Mouse (Mus musculus) forebrain, embryonic 15.5 days (tissue): ENCODE measurements at regions not wholly inside any gene's neighbourhood (a gene's known extent, or its start where the extent isn't known, plus 50 kb on each side); places are given as distances from the start of the nearest gene placed in this dataset.

Source experiments
- ATAC-seq: fragments of 200-750 bp; cut with Nextera tagmentation; replicated peaks from 2 replicates; pipeline ENCODE4 v1.8.0; 2017; ENCODE audit warnings: mild to moderate bottlenecking, moderate TSS enrichment, moderate library complexity
- H3K27ac ChIP-seq: fragments of 300-500 bp; sonication (generic); replicated peaks from 2 replicates; pipeline ENCODE4 v1.5.1; 2015; ENCODE audit warnings: mild to moderate bottlenecking, inconsistent platforms
- H3K27me3 ChIP-seq: fragments of 300-500 bp; sonication (generic); 2 replicates; pipeline ENCODE4 v1.6.1; 2015; ENCODE audit warnings: inconsistent platforms
- H3K36me3 ChIP-seq: fragments of 300-500 bp; sonication (generic); 2 replicates; pipeline ENCODE4 v1.6.1; 2015; ENCODE audit warnings: mild to moderate bottlenecking, inconsistent platforms
- H3K4me1 ChIP-seq: fragments of 300-500 bp; sonication (generic); 2 replicates; pipeline ENCODE4 v1.6.1; 2015; ENCODE audit warnings: inconsistent platforms
- H3K4me2 ChIP-seq: fragments of 300-500 bp; sonication (generic); replicated peaks from 2 replicates; pipeline ENCODE4 v1.6.1; 2015; ENCODE audit warnings: mild to moderate bottlenecking, inconsistent platforms
- H3K4me3 ChIP-seq: fragments of 300-500 bp; sonication (generic); 2 replicates; pipeline ENCODE4 v1.5.1; 2015; ENCODE audit warnings: mild to moderate bottlenecking, inconsistent platforms
- H3K9ac ChIP-seq: fragments of 300-500 bp; sonication (generic); replicated peaks from 2 replicates; pipeline ENCODE4 v1.6.1; 2015; ENCODE audit warnings: mild to moderate bottlenecking, inconsistent platforms
- H3K9me3 ChIP-seq: fragments of 300-500 bp; sonication (generic); 2 replicates; pipeline ENCODE4 v1.6.1; 2016; ENCODE audit warnings: inconsistent platforms
- whole genome bisulfite sequencing: fragments of 180-500 bp; shearing (Covaris S2); methylation state at CpG from one replicate; pipeline ENCODE4 v1.1.7; 2015; ENCODE audit warnings: mixed read lengths; 5-methylcytosine and 5-hydroxymethylcytosine counted together

GRCm38 (mm10) chr10:6053207-6053606, 131.0 kb upstream of the Rgs17 start:
- ATAC-seq: no peak
- 65% methylated on average over 2 of the region's 2 CpGs for WGBS
- no peak overlapping the region for H3K9ac ChIP-seq
- H3K9me3 ChIP-seq: no peaks in the 10 kb centered on the region
- H3K27ac ChIP-seq: no peak overlapping the region
- no peak overlapping the region for H3K4me3 ChIP-seq
- no peaks in the 10 kb centered on the region for H3K27me3 ChIP-seq
- no peaks in the 10 kb centered on the region for H3K36me3 ChIP-seq
- no peak overlapping the region for H3K4me2 ChIP-seq
- H3K4me1 ChIP-seq: no peaks in the 10 kb centered on the region

GRCm38 (mm10) chr10:6043358-6043757, 121.2 kb upstream of the Rgs17 start:
- Histone ChIP-seq H3K4me3 (no peak overlapping the region), H3K27me3 (no peaks in the 10 kb centered on the region), H3K36me3 (no peaks in the 10 kb centered on the region), H3K4me2 (no peak overlapping the region), H3K9ac (no peak overlapping the region), H3K27ac (no peak overlapping the region), H3K9me3 (no peaks in the 10 kb centered on the region), H3K4me1 (no peaks in the 10 kb centered on the region)
- 48% methylated on average over 5 of the region's 5 CpGs for WGBS
- peak; percentile 57; the same call in 1 of the 2 replicates for ATAC-seq

GRCm38 (mm10) chr10:6039771-6040170, 117.6 kb upstream of the Rgs17 start:
- no peaks in the 10 kb centered on the region for H3K9me3 ChIP-seq
- H3K4me1 ChIP-seq: peaks cover 3% of the 10 kb centered on the region; the same call in 1 of the 2 replicates
- H3K9ac ChIP-seq: no peak overlapping the region
- no peak overlapping the region for H3K27ac ChIP-seq
- 68% methylated on average over 4 of the region's 4 CpGs for WGBS
- no peak overlapping the region for H3K4me3 ChIP-seq
- no peaks in the 10 kb centered on the region for H3K27me3 ChIP-seq
- H3K4me2 ChIP-seq: no peak overlapping the region
- ATAC-seq: no peak
- H3K36me3 ChIP-seq: no peaks in the 10 kb centered on the region

- ATAC-seq: peak; percentile 88
- Histone ChIP-seq H3K4me2 (peak overlapping the region; percentile 34; the same call in 1 of the 2 replicates), H3K4me1 (peaks cover 3% of the 10 kb centered on the region; the same call in 1 of the 2 replicates), H3K27me3 (no peaks in the 10 kb centered on the region), H3K9me3 (no peaks in the 10 kb centered on the region), H3K27ac (no peak overlapping the region), H3K4me3 (no peak overlapping the region), H3K36me3 (no peaks in the 10 kb centered on the region), H3K9ac (no peak overlapping the region)
- 26% methylated on average over 25 of the region's 25 CpGs for WGBS
Observed at GRCm38 (mm10) chr10:6035792-6036487, 113.7 kb upstream of the Rgs17 start.

- H3K4me1 ChIP-seq: peaks cover 3% of the 10 kb centered on the region; the same call in 1 of the 2 replicates
- H3K36me3 ChIP-seq: no peaks in the 10 kb centered on the region
- H3K9me3 ChIP-seq: no peaks in the 10 kb centered on the region
- whole genome bisulfite sequencing: 85% methylated on average over 4 of the region's 4 CpGs
- no peak overlapping the region for H3K9ac ChIP-seq
- no peak for ATAC-seq
- no peak overlapping the region for H3K27ac ChIP-seq
- H3K4me3 ChIP-seq: no peak overlapping the region
- H3K4me2 ChIP-seq: no peak overlapping the region
- no peaks in the 10 kb centered on the region for H3K27me3 ChIP-seq
Observed at GRCm38 (mm10) chr10:6032469-6032868, 110.3 kb upstream of the Rgs17 start.

GRCm38 (mm10) chr10:6027551-6027950, 105.4 kb upstream of the Rgs17 start:
- Histone ChIP-seq H3K4me3 (no peak overlapping the region), H3K36me3 (no peaks in the 10 kb centered on the region), H3K27ac (no peak overlapping the region), H3K9ac (no peak overlapping the region), H3K27me3 (no peaks in the 10 kb centered on the region), H3K9me3 (no peaks in the 10 kb centered on the region), H3K4me2 (no peak overlapping the region), H3K4me1 (no peaks in the 10 kb centered on the region)
- 76% methylated on average over 1 of the region's 1 CpGs for WGBS
- ATAC-seq: no peak

- H3K27me3 ChIP-seq: no peaks in the 10 kb centered on the region
- no peak for ATAC-seq
- no peak overlapping the region for H3K9ac ChIP-seq
- no peak overlapping the region for H3K4me3 ChIP-seq
- no peaks in the 10 kb centered on the region for H3K36me3 ChIP-seq
- no peaks in the 10 kb centered on the region for H3K9me3 ChIP-seq
- no peaks in the 10 kb centered on the region for H3K4me1 ChIP-seq
- no peak overlapping the region for H3K27ac ChIP-seq
- 18% methylated on average over 5 of the region's 5 CpGs for whole genome bisulfite sequencing
- H3K4me2 ChIP-seq: no peak overlapping the region
Observed at GRCm38 (mm10) chr10:6026317-6026716, 104.1 kb upstream of the Rgs17 start.

GRCm38 (mm10) chr10:6022609-6023283, 100.5 kb upstream of the Rgs17 start:
- Histone ChIP-seq H3K4me1 (no peaks in the 10 kb centered on the region), H3K9ac (no peak overlapping the region), H3K36me3 (no peaks in the 10 kb centered on the region), H3K4me3 (no peak overlapping the region), H3K27ac (no peak overlapping the region), H3K27me3 (no peaks in the 10 kb centered on the region), H3K4me2 (no peak overlapping the region), H3K9me3 (no peaks in the 10 kb centered on the region)
- 90% methylated on average over 2 of the region's 2 CpGs for WGBS
- ATAC-seq: no peak

GRCm38 (mm10) chr10:6020944-6021684, 98.9 kb upstream of the Rgs17 start:
- ATAC-seq: no peak
- Histone ChIP-seq H3K4me2 (no peak overlapping the region), H3K9ac (no peak overlapping the region), H3K4me3 (no peak overlapping the region), H3K9me3 (no peaks in the 10 kb centered on the region), H3K27me3 (no peaks in the 10 kb centered on the region), H3K36me3 (no peaks in the 10 kb centered on the region), H3K27ac (no peak overlapping the region), H3K4me1 (no peaks in the 10 kb centered on the region)
- 69% methylated on average over 9 of the region's 9 CpGs for WGBS

- Histone ChIP-seq H3K27ac (no peak overlapping the region), H3K27me3 (no peaks in the 10 kb centered on the region), H3K9ac (no peak overlapping the region), H3K36me3 (no peaks in the 10 kb centered on the region), H3K9me3 (no peaks in the 10 kb centered on the region), H3K4me1 (no peaks in the 10 kb centered on the region), H3K4me3 (no peak overlapping the region), H3K4me2 (no peak overlapping the region)
- WGBS: 75% methylated on average over 4 of the region's 4 CpGs
- ATAC-seq: no peak
Observed at GRCm38 (mm10) chr10:6013743-6014142, 91.5 kb upstream of the Rgs17 start.

- Histone ChIP-seq H3K36me3 (no peaks in the 10 kb centered on the region), H3K4me2 (no peak overlapping the region), H3K9ac (no peak overlapping the region), H3K4me1 (no peaks in the 10 kb centered on the region), H3K4me3 (no peak overlapping the region), H3K9me3 (no peaks in the 10 kb centered on the region), H3K27ac (no peak overlapping the region), H3K27me3 (no peaks in the 10 kb centered on the region)
- 66% methylated on average over 5 of the region's 5 CpGs for WGBS
- no peak for ATAC-seq
Observed at GRCm38 (mm10) chr10:6011541-6011940, 89.3 kb upstream of the Rgs17 start.

- ATAC-seq: no peak
- WGBS: 30% methylated on average over 5 of the region's 5 CpGs
Observed at GRCm38 (mm10) chr10:6011029-6011428, 88.8 kb upstream of the Rgs17 start.

More at GRCm38 (mm10) chr10:6011029-6011428, 88.8 kb upstream of the Rgs17 start:
- no peaks in the 10 kb centered on the region for H3K9me3 ChIP-seq
- H3K36me3 ChIP-seq: no peaks in the 10 kb centered on the region
- no peak overlapping the region for H3K9ac ChIP-seq
- no peak overlapping the region for H3K4me3 ChIP-seq
- no peak overlapping the region for H3K4me2 ChIP-seq
- no peak overlapping the region for H3K27ac ChIP-seq
- no peaks in the 10 kb centered on the region for H3K27me3 ChIP-seq
- H3K4me1 ChIP-seq: no peaks in the 10 kb centered on the region
